Comparison of ENCODE assay signal across 11 mouse cellular contexts in genomic region chr17:53659738-53660137, GRCm38 (mm10). TPM values are rescaled to one million over a fixed set of nuclear protein-coding genes. Genes with fewer than 3 reads are reported as not detected.
DNase-seq lines count a peak whose midpoint lies in the region; ATAC-seq and TF ChIP-seq lines count a peak whose summit lies in the region.
"Had no signal": no experiment of that assay in that cellular context is flagged by ENCODE, and none has a peak within 500 bp of the region (broad histone marks: within the 10 kb centered on the region; RNA-seq: fewer than 3 reads in every experiment).

No protein-coding gene starts in this region.

- peak; percentile 75 for ATAC-seq in forebrain, postnatal 0 days
- ATAC-seq in neural tube, embryonic 14.5 days (ENCODE audit: low read depth) = peak; percentile 80; the same call in 1 of the 2 replicates
- no peak for ATAC-seq in intestine, embryonic 16.5 days

- peak; percentile 24 to 26 for DNase-seq in cerebellum, adult 2 months
- DNase-seq in cerebellum, adult 9-11 months = no peak
- DNase-seq in kidney, postnatal 4 days = peak; percentile 12 to 19
- no peak for DNase-seq in kidney, adult 8-10 months
- peak; percentile 55 for DNase-seq in forebrain, postnatal 0 days
- DNase-seq in spleen, postnatal 4 days (ENCODE audit: low spot score in 2 of 2) = no peak
- DNase-seq: spleen, adult 18-20 months had no signal

- no peaks in the 10 kb centered on the region for H3K9me3 ChIP-seq in forebrain, postnatal 0 days (ENCODE audit: low read length)
- no peaks in the 10 kb centered on the region for H3K9me3 ChIP-seq in neural tube, embryonic 14.5 days (ENCODE audit: control insufficient read depth, low read length)
- H3K9me3 ChIP-seq in intestine, embryonic 16.5 days (ENCODE audit: control insufficient read depth, low read length) = no peaks in the 10 kb centered on the region
- H3K9me3 ChIP-seq: embryonic facial prominence, embryonic 15.5 days had no signal

- no peak overlapping the region for H3K4me3 ChIP-seq in cerebellum, adult 2 months (replicated peaks; ENCODE audit: insufficient read depth, low read depth, low read length)
- H3K4me3 ChIP-seq in forebrain, postnatal 0 days (ENCODE audit: low read depth, low read length) = no peak overlapping the region
- H3K4me3 ChIP-seq in neural tube, embryonic 14.5 days (ENCODE audit: low read depth, low read length) = no peak overlapping the region
- no peak overlapping the region for H3K4me3 ChIP-seq in intestine, embryonic 16.5 days (ENCODE audit: low read length)
- H3K4me3 ChIP-seq: embryonic facial prominence, embryonic 15.5 days had no signal

- H3K4me2 ChIP-seq in forebrain, postnatal 0 days (ENCODE audit: low read depth) = no peak overlapping the region
- no peak overlapping the region for H3K4me2 ChIP-seq in neural tube, embryonic 14.5 days (ENCODE audit: low read depth, low read length)
- H3K4me2 ChIP-seq in intestine, embryonic 16.5 days (ENCODE audit: low read depth, low read length) = no peak overlapping the region
- H3K4me2 ChIP-seq: embryonic facial prominence, embryonic 15.5 days had no signal

- H3K36me3 ChIP-seq in forebrain, postnatal 0 days (ENCODE audit: insufficient read depth) = 0 out of 2 replicates have a peak, but pooled peaks cover 15% of the 10 kb centered on the region
- H3K36me3 ChIP-seq in neural tube, embryonic 14.5 days (ENCODE audit: control insufficient read depth, insufficient read depth, low read length) = peaks cover 11% of the 10 kb centered on the region; the same call in 1 of the 2 replicates
- H3K36me3 ChIP-seq in intestine, embryonic 16.5 days (ENCODE audit: control insufficient read depth, insufficient read depth, low read length) = no peaks in the 10 kb centered on the region

- TF ChIP-seq POLR2A in cerebellum, adult 2 months (IDR thresholded peaks at IDR 0.05; ENCODE audit: borderline replicate concordance, insufficient read depth, low read length) = no peak

- no peak for TF ChIP-seq CTCF in cerebellum, adult 2 months (IDR thresholded peaks at IDR 0.05; ENCODE audit: borderline replicate concordance, insufficient read depth, low read depth, low read length)
- no peak for TF ChIP-seq CTCF in forebrain, postnatal 0 days (IDR thresholded peaks at IDR 0.05; ENCODE audit: low read depth)

- H3K27ac ChIP-seq in cerebellum, adult 2 months (ENCODE audit: insufficient read depth, low read length) = no peak overlapping the region
- no peak overlapping the region for H3K27ac ChIP-seq in forebrain, postnatal 0 days (ENCODE audit: low read depth, low read length)
- no peak overlapping the region for H3K27ac ChIP-seq in neural tube, embryonic 14.5 days (ENCODE audit: low read depth, low read length)
- no peak overlapping the region for H3K27ac ChIP-seq in intestine, embryonic 16.5 days (ENCODE audit: low read length)
- H3K27ac ChIP-seq: embryonic facial prominence, embryonic 15.5 days; macrophage had no signal

- H3K27me3 ChIP-seq in cerebellum, adult 2 months (ENCODE audit: control insufficient read depth, insufficient read depth, low read length) = no peaks in the 10 kb centered on the region
- no peaks in the 10 kb centered on the region for H3K27me3 ChIP-seq in forebrain, postnatal 0 days (ENCODE audit: insufficient read depth, low read length)
- H3K27me3 ChIP-seq in neural tube, embryonic 14.5 days (ENCODE audit: control insufficient read depth, insufficient read depth, low read length) = no peaks in the 10 kb centered on the region
- no peaks in the 10 kb centered on the region for H3K27me3 ChIP-seq in intestine, embryonic 16.5 days (replicated peaks; ENCODE audit: control insufficient read depth, insufficient read depth, low read length)
- H3K27me3 ChIP-seq: embryonic facial prominence, embryonic 15.5 days had no signal

- no peak overlapping the region for H3K9ac ChIP-seq in forebrain, postnatal 0 days
- no peak overlapping the region for H3K9ac ChIP-seq in neural tube, embryonic 14.5 days (replicated peaks; ENCODE audit: low read depth, low read length)
- no peak overlapping the region for H3K9ac ChIP-seq in intestine, embryonic 16.5 days (ENCODE audit: low read depth, low read length)
- H3K9ac ChIP-seq: embryonic facial prominence, embryonic 15.5 days had no signal

- H3K4me1 ChIP-seq in cerebellum, adult 2 months (ENCODE audit: control insufficient read depth, insufficient read depth, low read length) = 0 out of 2 replicates have a peak, but pooled peaks cover 3% of the 10 kb centered on the region
- H3K4me1 ChIP-seq in forebrain, postnatal 0 days (ENCODE audit: insufficient read depth) = no peaks in the 10 kb centered on the region
- H3K4me1 ChIP-seq in neural tube, embryonic 14.5 days (ENCODE audit: control insufficient read depth, insufficient read depth, low read length) = no peaks in the 10 kb centered on the region
- no peaks in the 10 kb centered on the region for H3K4me1 ChIP-seq in intestine, embryonic 16.5 days (ENCODE audit: control insufficient read depth, insufficient read depth, low read length)
- H3K4me1 ChIP-seq: embryonic facial prominence, embryonic 15.5 days had no signal

- WGBS in cerebellum, adult 2 months = 25% methylated on average over 4 of the region's 4 CpGs
- 14% methylated on average over 4 of the region's 4 CpGs for WGBS in forebrain, postnatal 0 days
- WGBS in neural tube, embryonic 14.5 days = 42% methylated on average over 4 of the region's 4 CpGs
- 78% methylated on average over 4 of the region's 4 CpGs for WGBS in intestine, embryonic 16.5 days

RNA-seq across cellular contexts. Expression of gene Sgo1, which starts 29.4 kb away (rescaled TPM):
- 0.16 and 0.19 TPM in 2 replicates for polyA plus RNA-seq in cerebellum, adult 2 months (2012; rRNA removed)
- total RNA-seq in forebrain, postnatal 0 days (2014; rRNA removed) = 1.4 and 3.1 TPM in 2 replicates
- 3.7 and 4.0 TPM in 2 replicates for polyA plus RNA-seq in forebrain, postnatal 0 days (2015; fragmentation: Nextera tagmentation; extraction: Ambion mirVana)
- polyA plus RNA-seq in neural tube, embryonic 14.5 days (2014; fragmentation: Nextera tagmentation; extraction: Ambion mirVana) = 3.2 and 4.9 TPM in 2 replicates
- 20.2 and 24.7 TPM in 2 replicates for polyA plus RNA-seq in intestine, embryonic 16.5 days (2015; fragmentation: Nextera tagmentation; extraction: Ambion mirVana)

Comparison
In these comparisons a context has a peak if more than half of its experiments do, and no peak if none do; other contexts are left out.
1. DNase-seq: peak in cerebellum, adult 2 months (2 of 2), kidney, postnatal 4 days (2 of 2) and forebrain, postnatal 0 days (single experiment); none in cerebellum, adult 9-11 months (single experiment), kidney, adult 8-10 months (0 of 2) and spleen, postnatal 4 days (0 of 2).